Mouse (Mus musculus) yolk sac, embryonic 10.5 days (tissue): ENCODE data around the gene Aif1.
A peak's percentile ranks its signal among the peaks of the same experiment; 100 is the strongest.

ENCODE experiments used
- DNase-seq: peaks from one replicate; pipeline ENCODE4 v3.0.0-alpha.2; 2017; ENCODE audit warnings: low spot score

Aif1 gene

DNA sequence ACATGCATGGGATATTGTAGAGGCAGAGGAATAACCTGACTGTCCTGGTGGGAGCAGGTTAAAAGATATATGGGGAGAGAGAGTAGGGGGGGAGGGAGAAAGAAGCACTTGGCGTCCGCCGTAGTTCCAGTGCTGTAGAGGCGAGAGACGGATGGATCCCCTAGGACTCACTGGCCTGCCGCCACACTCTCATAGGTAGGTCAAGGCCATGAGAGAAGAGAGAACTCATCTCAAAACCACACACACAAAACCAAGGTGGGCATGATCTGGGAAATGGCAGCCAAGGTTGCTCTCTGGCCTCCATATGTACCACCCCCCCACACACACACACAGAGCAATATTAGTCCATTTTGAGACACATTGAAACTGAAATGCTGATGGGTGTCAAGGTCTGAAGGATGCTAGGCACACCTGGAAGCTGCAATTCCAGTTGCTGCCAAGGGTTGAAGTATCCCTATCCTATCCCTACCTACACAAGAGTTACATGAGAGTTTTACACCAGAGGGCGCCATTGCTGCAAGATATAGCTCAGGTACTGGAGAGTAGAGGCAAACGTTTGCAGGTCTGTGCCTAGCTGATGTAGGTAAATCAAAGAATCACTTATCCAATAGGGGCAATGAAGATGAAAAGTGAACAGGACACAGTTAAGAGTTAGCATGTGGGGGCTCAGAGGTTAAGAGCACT is 9.4 kb downstream of the Aif1 start:
- DNase-seq = peak; percentile 49

DNA sequence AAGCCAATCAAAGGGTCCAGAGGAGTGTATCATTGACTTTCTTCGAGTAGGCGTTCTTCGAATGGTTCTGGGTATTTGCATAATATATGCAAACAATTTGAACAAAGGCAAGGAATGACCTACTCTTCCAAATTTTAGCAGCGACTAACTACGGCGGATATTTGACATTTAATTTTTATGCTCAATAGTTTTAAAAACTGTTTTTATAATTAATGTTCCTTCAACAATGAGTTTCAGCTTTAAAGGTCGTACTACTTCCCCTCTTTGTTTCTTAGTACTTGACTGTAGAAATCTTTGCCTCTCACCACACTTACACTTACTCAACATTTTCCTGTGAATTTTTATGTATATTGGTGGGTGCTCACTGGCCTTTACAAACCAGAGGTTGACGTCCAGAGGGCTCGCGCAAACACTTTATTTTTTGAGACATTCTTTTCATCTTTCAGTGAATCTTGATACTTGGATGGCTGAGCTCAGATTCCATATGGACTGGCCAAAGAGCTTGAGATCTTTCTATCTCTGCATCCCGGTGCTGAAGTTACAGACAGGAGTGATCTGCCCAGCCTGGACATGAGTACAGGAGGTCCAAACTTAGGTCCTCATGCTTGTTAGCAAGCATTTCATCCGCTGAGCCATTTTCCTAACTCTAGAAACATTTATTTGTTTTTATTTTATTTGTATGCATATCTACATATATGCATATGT is 10.3 kb downstream of the Aif1 start:
- DNase-seq = no peak

DNA sequence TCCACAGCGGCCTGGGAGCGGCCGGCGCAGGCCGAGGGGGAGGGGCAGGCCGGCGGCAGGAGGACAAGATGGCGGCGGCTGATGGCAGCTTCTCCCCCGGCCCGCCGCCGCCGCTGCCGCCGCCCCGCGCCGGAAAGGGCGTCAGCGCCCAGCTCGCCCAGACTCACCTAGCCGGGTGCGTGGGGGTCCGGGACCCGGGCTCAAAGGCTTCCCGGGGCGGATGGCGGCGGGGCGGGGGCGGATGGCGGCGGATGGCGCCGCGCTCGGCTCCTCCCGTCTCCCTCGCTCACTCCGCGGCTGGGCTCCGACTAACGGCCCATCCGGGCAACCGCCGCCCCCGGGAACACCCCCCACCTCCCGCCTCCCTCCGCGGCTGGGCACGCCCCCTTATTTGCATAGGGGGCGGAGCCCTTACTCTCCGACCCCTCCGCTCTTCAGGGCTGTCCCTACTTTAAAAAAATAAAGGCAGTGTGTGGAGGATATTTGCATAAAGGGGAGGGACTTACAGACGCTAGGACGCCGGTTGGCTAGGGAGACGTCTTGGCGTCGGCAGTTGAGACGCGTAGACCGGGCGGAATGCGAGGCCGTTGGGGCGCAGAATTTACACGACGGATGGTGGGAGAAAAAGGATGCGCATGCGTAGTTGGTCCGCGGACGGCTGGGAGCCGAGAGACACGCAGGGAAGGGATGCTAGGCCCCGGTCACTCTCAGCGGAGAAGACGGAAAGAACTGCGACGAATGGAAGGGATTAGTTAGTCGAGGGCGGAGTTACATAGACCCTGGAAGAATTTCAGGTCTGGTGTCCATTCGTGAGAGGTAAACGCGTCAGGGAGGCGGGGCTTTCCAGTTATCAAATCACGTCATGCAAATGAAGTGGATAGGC is 11.1 kb downstream of the Aif1 start, which contains the start of gene Prrc2a:
TSS of gene Prrc2a (minus strand) at position 330 of the 883 bp plus-strand sequence.
- peak; percentile 98 for DNase-seq

DNA sequence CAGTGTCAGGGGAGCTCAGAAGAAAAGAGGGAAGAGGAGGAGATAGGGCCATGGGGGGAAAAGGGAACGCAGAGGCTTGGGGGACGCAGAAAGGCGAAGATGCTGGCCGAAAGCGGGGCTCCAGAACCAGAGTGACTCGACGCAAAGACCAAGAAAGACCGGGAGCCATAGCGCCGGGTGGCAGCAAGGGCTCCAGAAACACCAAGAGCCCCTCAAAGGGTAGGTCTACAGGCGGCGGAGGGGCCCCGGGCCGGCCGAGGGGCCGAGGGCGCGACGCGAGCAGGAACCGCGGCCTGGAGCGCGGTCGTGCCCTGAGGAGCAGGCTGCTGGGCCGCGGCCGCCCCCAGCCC is 11.7 kb downstream of the Aif1 start:
- DNase-seq = peak; percentile 32

DNA sequence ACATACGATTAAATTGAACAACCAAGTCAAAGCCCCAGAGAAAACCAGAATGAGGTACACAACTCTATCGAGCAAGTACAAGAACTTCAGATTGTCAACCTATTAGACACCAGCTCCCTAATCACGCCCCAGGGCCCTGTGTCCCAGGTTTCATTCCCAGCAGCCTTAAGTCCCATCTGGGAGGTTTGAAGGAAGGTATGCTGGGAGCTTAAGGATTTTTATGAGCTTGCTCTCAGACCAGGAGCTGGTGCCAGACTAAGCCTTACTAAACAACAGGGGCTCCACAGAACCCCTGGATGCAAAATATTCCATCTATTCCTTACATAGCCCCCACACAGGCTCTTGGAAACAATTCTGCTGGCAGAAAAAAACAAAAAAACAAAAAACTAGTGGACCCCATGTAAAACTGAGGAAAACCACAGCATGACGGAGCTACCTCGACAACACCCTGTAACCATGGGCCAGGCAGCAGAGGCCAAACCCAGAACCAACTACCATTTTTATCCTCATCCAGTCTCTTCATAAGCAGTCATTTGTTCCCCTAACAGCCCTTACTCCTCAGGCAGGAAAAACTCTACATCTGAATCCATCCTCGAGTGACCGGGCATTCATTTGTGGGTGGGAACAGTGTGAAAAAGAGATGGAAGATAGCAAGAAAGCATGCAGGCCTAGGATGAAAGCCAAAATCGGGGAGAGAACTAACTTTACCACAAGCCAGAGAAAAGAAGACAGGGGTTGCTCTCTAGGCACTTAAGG is 12.4 kb downstream of the Aif1 start:
- DNase-seq = no peak

DNA sequence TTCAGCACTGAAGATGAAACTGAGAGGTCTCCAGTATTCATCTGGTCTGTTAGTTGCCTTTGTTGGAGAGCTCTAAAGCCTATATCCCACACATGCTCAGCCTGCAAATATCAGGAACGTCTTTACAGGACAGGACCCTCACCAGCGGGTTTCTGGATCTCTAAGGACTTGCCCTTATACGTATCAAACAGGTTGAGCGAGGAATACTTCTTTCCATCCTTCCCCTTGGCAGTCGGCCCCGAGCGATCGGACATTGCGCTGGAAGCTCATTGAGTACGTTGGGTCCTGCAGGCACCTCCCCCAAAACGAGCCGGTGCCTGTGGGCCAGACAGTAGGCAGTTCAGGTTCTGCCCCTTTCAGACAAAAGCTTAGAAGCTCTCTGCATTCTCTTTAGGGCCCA is 13.1 kb downstream of the Aif1 start:
- no peak for DNase-seq

DNA sequence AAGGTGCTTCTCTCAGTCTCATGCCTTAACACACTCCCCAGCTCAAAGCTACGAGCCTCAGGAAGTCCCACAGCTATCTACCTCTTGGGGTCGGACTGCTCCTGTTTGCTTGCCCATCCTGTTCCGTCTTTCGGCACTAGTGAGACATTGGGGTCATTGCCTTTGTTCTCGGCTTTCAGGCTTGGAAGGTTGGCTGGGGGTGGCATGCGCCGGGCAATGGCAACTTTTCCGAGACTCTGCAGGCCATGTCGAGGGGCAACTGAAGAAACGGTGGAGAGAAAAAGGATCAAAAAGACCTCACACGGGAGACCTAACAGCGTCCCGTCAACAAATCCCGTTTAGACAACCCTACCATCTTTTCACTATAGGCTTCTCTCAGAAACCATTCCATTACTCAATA is 13.7 kb downstream of the Aif1 start:
- no peak for DNase-seq

DNA sequence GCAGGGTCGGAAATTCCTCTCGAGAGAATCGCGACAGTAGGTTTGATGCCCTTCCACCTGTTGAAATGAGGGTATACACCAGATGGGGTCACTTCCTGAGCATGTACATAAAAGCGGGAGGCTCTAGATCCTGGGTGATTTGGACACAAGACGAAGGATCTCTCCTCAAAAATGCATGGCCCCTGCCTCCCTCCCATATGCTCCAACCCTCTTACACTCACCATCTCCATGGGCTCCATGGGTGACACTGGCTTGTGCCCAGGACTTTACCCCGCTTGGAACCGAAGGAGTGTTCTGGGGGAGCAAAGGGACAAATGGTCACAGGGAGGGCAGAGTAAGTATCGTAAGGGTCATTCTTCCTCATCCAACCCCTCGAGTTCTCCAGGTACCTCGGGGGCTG is 14.4 kb downstream of the Aif1 start:
- no peak for DNase-seq

DNA sequence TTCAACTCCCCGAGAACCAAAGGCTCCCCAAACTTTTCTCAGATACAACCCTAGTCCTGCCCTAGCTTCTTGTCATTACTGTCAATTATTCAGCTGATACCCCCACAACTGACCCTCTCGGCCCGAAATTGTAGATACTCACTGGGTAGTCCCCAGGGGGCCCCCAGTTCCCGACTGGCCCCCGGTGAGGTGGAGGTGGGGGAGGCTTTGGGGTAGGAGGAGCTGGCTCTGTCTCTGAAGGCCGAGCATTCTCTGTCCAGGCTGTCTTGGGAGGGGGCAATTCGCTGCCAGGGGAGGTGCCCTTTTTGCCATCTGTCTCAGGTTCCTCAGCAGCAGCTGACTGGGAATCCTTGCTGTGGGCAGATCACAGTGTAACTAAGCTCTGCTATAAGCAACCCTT is 16.2 kb downstream of the Aif1 start:
- no peak for DNase-seq

DNA sequence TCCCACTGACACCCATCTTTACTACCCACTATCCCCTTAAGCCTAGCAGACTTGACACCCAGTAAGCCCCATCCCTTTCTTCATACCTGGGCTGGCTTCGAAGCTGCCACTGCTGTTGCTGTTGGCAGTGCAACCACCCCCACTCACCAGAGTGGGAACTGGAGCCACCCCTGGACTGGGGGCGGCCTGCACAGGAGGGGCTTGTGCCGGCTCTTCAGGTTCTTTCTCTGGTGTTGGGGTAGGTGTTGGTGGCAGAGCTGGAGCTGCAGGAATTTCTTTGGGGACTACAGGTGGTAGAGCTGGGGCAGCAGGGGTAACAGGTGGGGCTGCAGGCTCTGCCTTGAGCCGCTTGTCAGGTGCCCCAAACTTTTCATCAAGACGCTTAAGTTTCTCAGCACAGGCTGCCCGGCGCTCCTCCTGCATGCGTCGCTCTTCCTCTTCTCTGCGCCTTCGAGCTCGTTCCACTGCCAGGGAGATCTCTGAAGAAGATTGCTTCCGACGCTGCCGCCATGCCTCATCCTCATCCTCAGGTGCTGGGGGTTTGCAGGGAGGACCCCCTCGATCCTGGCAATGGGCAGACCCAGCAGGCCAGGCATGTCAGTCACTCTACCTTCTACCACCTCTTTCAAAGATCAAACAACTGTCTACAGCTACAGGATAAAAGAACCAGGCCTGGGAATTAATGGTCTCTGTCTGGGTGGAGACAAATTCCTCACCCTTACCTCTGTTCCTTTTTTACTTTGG is 16.8 kb downstream of the Aif1 start:
- no peak for DNase-seq

DNA sequence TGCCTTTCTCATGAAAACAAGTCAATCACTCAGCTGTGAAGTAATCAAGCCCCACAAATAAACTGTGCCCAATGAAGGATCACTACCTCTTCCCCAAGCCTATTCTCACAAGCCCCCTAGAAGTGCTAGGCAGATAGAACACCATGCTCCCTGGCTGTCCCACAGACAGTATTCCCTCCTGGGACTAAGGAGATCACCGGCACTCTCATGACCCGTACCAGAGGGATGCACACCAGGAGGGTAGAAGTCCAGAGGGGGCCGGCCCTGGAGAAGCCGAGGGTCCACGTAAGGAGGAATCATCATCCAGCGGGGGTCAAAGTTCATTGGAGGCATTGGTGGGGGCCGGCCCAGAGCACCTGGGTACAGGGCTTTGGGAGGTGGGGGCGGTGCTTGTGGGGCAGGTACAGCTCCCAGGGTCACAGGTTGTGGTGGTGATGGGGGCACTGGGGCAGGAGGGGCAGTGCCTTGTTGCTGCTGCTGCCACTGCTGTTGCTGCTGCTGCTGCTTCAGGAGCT is 18.1 kb downstream of the Aif1 start:
- DNase-seq = peak; percentile 32

DNA sequence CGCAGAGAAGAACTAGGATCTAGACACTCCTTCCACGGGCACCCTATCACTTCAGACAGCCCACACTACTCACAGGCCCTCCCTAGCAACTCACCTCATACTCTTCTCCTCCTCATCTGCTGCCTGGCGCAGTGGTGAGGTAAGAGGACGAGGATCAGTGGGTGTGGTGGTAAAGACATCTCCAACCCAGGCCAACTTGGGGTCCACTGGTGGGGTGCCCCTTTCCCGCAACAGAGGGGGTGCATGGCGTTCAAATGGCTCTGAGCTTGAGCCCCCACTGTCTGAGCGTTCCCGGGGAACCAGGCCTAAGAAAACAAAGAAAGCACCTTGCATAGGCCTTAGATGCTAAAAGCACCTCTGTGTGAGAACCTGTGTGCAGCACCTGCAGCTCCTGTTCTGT is 18.6 kb downstream of the Aif1 start:
- DNase-seq = no peak

DNA sequence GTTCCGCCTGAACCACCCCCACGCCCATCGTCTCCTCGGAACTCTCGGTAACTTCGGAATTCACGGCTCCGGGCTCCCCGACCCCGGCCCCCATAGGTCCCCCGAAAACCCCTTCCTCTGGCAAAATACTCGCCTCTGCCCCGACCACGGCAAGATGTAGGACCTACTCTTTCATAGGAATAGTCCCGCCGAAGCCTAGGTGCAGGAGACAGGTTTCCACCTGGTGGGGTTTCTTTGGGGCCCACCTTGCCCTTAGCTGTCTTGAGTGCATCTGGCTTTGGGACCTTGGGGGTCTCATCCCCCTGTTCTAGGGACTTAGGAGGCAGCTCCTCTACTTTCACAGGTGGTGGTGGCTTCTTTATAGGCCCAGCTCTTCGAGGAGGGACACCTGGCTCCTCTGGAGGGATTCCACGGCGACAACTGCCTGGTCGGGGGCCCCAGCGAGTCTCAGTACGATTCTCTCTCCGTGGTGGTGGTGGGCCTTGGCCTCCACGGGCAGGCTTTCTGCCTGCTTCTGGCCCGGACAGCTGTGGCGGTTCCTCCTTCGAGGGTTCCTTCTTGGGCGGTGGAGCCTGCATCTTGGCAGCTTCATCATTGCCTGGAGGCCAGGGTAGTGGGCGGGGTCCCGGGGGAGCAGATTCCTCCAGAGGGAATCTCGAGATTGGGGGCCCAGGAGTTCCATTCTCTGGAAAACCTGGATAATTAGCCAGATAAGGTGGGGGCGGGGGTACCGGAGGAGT is 19.2 kb downstream of the Aif1 start:
- no peak for DNase-seq

DNA sequence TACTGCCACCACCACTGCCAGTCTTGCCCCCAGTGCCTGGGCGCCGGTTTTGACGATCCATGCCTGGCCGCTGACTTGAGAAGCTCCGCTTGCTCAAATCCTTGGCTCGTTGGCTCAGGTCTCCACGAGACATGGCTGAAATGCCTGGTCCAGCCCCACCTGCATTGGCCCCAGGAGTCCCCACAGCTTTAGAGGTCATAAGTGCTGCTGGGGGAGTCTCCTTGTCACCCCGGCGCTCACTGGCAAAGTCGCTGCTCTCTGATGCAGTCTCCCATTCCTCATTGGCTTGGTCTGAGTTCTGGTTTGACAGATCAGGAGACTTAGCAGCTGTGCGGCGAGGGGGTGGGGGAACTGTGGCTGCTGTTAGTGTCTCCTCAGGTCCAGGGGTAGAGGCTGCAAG is 20.4 kb downstream of the Aif1 start:
- DNase-seq = no peak

DNA sequence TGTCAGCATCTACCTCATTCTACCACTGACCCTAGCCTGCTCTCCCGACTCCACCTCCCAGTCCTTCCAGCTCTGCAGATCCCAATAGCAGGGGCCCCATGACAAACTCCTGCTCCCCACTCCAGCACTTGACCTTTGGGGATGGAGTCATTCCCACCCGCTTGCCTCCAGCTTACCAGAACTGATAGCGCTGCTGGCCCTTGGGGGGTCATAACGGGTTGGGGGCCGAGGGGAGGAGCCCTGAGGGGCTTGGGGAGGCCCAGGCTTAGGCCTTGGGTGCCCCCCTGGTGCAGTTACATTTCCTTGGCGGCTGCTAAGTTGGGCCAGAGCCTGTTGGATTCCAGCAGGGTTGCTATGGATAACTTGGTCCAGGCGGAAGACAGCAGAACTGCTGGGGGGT is 21.3 kb downstream of the Aif1 start:
- DNase-seq = no peak

DNA sequence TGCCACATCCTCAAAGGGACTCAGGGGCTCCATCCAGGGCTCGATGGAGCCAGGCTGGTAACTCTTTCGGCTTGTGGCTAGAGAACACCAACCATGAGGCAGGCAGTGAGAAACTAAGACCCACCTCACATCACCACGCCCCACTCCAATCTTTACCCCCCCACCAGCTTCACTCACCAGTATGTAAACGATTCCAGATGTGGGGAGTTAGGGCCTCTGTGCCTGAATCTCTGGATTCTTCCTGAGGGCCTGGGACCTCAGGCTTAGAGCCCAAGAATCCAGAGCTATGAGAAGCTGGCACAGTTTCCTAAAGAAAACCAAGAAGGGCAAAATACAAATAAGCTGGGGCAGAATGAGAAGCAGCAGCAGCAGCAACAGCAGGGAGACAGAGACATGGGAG is 21.9 kb downstream of the Aif1 start:
- DNase-seq = no peak

DNA sequence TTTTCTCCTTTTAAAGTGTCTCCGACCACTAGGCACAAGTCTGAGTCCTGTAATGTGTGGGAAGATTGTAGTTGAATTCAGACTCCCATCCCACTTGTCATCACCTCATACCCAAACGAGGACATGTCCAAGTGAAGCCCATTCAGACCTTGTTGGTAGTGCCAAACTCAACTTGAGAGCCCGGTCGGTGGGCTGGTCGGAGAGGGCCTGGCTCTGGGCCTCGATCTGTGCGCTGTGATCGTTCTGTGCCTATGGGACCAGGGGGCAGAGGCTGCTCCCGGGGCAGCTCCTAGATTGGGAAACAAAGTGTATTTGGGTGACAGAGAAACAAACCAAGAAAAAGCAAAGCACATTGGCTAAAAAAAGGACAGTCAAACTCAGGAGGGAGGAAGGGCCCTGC is 22.8 kb downstream of the Aif1 start:
- no peak for DNase-seq

DNA sequence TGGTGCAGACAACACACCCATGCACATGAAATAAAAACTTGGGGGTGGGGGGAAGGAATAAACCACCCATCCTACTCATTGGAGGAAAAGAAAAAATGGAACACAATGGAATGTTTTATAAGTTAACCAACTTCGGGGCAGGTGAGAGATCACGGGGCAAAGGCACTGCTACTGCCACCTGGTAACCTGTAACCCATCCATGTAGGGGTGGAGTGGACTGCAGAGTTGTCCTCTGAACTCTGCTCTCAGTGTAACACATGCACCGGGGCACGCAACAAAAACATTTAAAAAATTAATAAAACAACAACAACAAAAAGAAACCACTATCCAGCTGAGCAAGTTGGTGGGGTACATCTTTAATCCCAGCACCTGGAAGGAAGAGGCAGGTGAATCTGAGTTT is 23.7 kb downstream of the Aif1 start:
- DNase-seq = no peak

DNA sequence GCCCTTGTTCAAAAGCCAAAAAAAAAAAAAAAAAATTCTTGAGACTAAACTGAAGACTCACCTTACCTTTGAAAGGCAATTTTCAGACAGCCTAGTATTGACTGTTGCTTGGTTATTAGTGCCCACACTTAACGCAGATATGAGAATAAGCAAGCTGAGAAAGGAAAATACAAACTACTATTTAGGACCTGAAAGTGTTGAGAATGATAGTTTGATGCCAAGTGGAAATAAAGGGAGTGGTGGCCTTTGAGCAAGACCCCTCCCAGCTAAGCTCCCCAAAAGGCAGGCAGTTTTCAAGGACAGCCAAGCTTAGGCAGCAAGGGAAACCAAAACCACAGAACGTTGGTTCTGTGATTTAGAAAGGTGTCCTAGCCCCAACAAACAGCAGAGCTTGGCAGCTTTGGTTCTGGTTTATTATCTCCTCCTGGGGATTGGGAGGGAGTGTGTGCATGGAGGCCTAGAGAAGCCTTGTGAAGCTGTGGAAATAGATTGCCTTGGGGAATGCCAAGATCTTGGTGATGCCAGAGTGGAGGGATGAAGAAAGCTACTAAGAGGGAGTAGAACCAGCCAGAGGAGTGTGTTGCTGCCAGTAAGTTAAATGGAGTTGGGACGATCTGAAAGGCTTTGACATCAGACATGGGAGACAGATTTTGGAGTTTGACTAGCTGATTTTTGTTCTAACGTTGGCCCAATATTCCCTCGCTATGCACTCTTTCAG is 27.8 kb downstream of the Aif1 start:
- no peak for DNase-seq

DNA sequence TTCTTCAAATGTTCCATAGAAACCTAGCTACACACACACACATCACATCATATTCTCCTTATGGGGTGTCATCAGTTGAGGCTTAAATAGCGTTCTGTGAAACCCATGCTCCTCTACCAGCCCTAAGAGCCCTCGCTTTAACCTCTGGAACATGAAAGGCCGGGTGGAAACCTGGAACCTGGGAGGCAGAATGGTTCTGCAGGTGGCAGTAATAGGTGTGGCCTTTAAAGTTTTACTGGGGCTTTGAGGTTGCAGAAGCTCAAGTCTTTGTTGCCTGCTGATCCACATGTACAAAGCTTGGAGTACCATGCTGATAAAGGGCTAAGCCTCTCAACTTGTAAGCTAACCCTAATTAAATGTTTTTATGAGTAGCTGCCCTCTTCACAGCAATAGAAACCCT is 28.5 kb downstream of the Aif1 start:
- DNase-seq = no peak
